Mouse (Mus musculus) limb, embryonic 14.5 days (tissue): Measurements from ENCODE around the gene Gpr87. TPM values are rescaled to one million over a fixed set of nuclear protein-coding genes. Genes with fewer than 3 reads are reported as not detected.

ENCODE experiments used
- ATAC-seq: fragments of 200-750 bp; cut with Nextera tagmentation; 2 replicates; pipeline ENCODE4 v1.8.0; 2017; ENCODE audit warnings: low read depth, moderate number of reproducible peaks, moderate TSS enrichment; ENCODE audit not compliant: low FRiP score
- DNase-seq: peaks from one replicate; pipeline ENCODE4 v3.0.0-alpha.2; 2015; ENCODE audit warnings: low spot score
- H3K27ac ChIP-seq: fragments of 300-500 bp; sonication (generic); replicated peaks from 2 replicates; pipeline ENCODE4 v1.5.1; 2014; ENCODE audit warnings: low read depth, mild to moderate bottlenecking, low read length, moderate library complexity, mixed read lengths
- H3K27me3 ChIP-seq: fragments of 300-500 bp; sonication (generic); 2 replicates; pipeline ENCODE4 v1.6.1; 2014; ENCODE audit warnings: low read length, mixed read lengths; ENCODE audit not compliant: control insufficient read depth, insufficient read depth
- H3K36me3 ChIP-seq: fragments of 300-500 bp; sonication (generic); 2 replicates; pipeline ENCODE4 v1.6.1; 2014; ENCODE audit warnings: mild to moderate bottlenecking, low read length, moderate library complexity, mixed read lengths; ENCODE audit not compliant: control insufficient read depth, insufficient read depth
- H3K4me1 ChIP-seq: fragments of 300-500 bp; sonication (generic); 2 replicates; pipeline ENCODE4 v1.6.1; 2014; ENCODE audit warnings: antibody characterized with exemption, low read length, mixed read lengths; ENCODE audit not compliant: control insufficient read depth, insufficient read depth
- H3K4me2 ChIP-seq: fragments of 300-500 bp; sonication (generic); replicated peaks from 2 replicates; pipeline ENCODE4 v1.6.1; 2014; ENCODE audit warnings: low read depth, mild to moderate bottlenecking, low read length, moderate library complexity; ENCODE audit not compliant: severe bottlenecking
- H3K4me3 ChIP-seq: fragments of 300-500 bp; sonication (generic); replicated peaks from 2 replicates; pipeline ENCODE4 v1.5.1; 2014; ENCODE audit warnings: low read length
- H3K9ac ChIP-seq: fragments of 300-500 bp; sonication (generic); 2 replicates; pipeline ENCODE4 v1.6.1; 2014; ENCODE audit warnings: mild to moderate bottlenecking, low read depth, low read length, moderate library complexity; ENCODE audit not compliant: severe bottlenecking
- H3K9me3 ChIP-seq: fragments of 300-500 bp; sonication (generic); 2 replicates; pipeline ENCODE4 v1.6.1; 2016; ENCODE audit warnings: low read length; ENCODE audit not compliant: control insufficient read depth
- POLR2A ChIP-seq: fragments of 200-500 bp; IDR thresholded peaks from 2 replicates; pipeline ENCODE4 v1.8.0; 2012; ENCODE audit warnings: inconsistent platforms, mild to moderate bottlenecking, moderate library complexity, borderline replicate concordance; ENCODE audit not compliant: insufficient read depth, insufficient read length; ENCODE audit errors: extremely low read depth
- WGBS: fragments of 180-500 bp; shearing (Covaris S2); extraction: QIAGEN DNeasy Blood & Tissue Kit; methylation state at CpG from one replicate; pipeline ENCODE4 v1.1.7; 2014; 5-methylcytosine and 5-hydroxymethylcytosine counted together
- polyA plus RNA-seq, 2 experiments: library from polyadenylated mRNA; depleted of rRNA in 1 of 2; stranded (reverse) in 1 of 2; unstranded in 1 of 2; fragments of >200 nt; fragmentation: Nextera tagmentation in 1 of 2; extraction: Ambion mirVana in 1 of 2; gene quantifications; 2 replicates each; pipeline versions ENCODE4 v1.2.1 to v1.2.3; 2012 to 2014

The Gpr87 gene
- polyA plus RNA-seq, 2 experiments = 6.3 to 20.4 TPM

- Histone ChIP-seq H3K27ac (no peak overlapping the region), H3K4me2 (no peak overlapping the region), H3K36me3 (no peaks in the 10 kb centered on the region), H3K27me3 (no peaks in the 10 kb centered on the region), H3K9me3 (no peaks in the 10 kb centered on the region), H3K9ac (no peak overlapping the region), H3K4me3 (no peak overlapping the region), H3K4me1 (no peaks in the 10 kb centered on the region)
- ATAC-seq (no peak), DNase-seq (no peak)
- 96% methylated on average over 9 of the region's 9 CpGs for WGBS
- TF ChIP-seq POLR2A = no peak
These were observed 32.8 kb upstream of the Gpr87 start for GRCm38 (mm10) chr3:59227696-59228095.

- no peaks in the 10 kb centered on the region for H3K9me3 ChIP-seq
- TF ChIP-seq POLR2A = no peak
- ATAC-seq = no peak
These were observed 30.5 kb upstream of the Gpr87 start for GRCm38 (mm10) chr3:59225411-59225810.

GRCm38 (mm10) chr3:59222303-59222702 lies 27.4 kb upstream of the Gpr87 start:
- TF ChIP-seq POLR2A = no peak
- WGBS = 85% methylated on average over 2 of the region's 2 CpGs
- no peaks in the 10 kb centered on the region for H3K36me3 ChIP-seq
- H3K4me3 ChIP-seq = no peak overlapping the region
- DNase-seq = no peak
- H3K4me1 ChIP-seq = no peaks in the 10 kb centered on the region
- no peaks in the 10 kb centered on the region for H3K9me3 ChIP-seq
- no peak overlapping the region for H3K27ac ChIP-seq
- no peak for ATAC-seq
- no peak overlapping the region for H3K9ac ChIP-seq
- no peaks in the 10 kb centered on the region for H3K27me3 ChIP-seq
- no peak overlapping the region for H3K4me2 ChIP-seq

More at GRCm38 (mm10) chr3:59225411-59225810, 30.5 kb upstream of the Gpr87 start:
- no peak overlapping the region for H3K4me3 ChIP-seq
- no peaks in the 10 kb centered on the region for H3K4me1 ChIP-seq
- no peak overlapping the region for H3K27ac ChIP-seq
- no peak overlapping the region for H3K4me2 ChIP-seq
- H3K9ac ChIP-seq = no peak overlapping the region
- DNase-seq = no peak
- no peaks in the 10 kb centered on the region for H3K36me3 ChIP-seq
- no peaks in the 10 kb centered on the region for H3K27me3 ChIP-seq

- Histone ChIP-seq H3K4me3 (no peak overlapping the region), H3K36me3 (no peaks in the 10 kb centered on the region), H3K27ac (no peak overlapping the region), H3K4me2 (no peak overlapping the region), H3K4me1 (no peaks in the 10 kb centered on the region), H3K9ac (no peak overlapping the region), H3K27me3 (no peaks in the 10 kb centered on the region), H3K9me3 (no peaks in the 10 kb centered on the region)
- no peak for DNase-seq
- TF ChIP-seq POLR2A = no peak
- 77% methylated on average over 2 of the region's 2 CpGs for WGBS
- ATAC-seq = no peak
These were observed 24.4 kb upstream of the Gpr87 start for GRCm38 (mm10) chr3:59219326-59219725.

GRCm38 (mm10) chr3:59217211-59217610 lies 22.3 kb upstream of the Gpr87 start:
- Histone ChIP-seq H3K4me3 (no peak overlapping the region), H3K9me3 (no peaks in the 10 kb centered on the region), H3K4me2 (no peak overlapping the region), H3K27me3 (no peaks in the 10 kb centered on the region), H3K27ac (no peak overlapping the region), H3K4me1 (no peaks in the 10 kb centered on the region), H3K36me3 (no peaks in the 10 kb centered on the region), H3K9ac (no peak overlapping the region)
- 90% methylated on average over 10 of the region's 10 CpGs for WGBS
- TF ChIP-seq POLR2A = no peak
- DNase-seq (no peak), ATAC-seq (no peak)

- TF ChIP-seq POLR2A = no peak
- H3K9me3 ChIP-seq = no peaks in the 10 kb centered on the region
- H3K36me3 ChIP-seq = no peaks in the 10 kb centered on the region
- DNase-seq (no peak), ATAC-seq (no peak)
- H3K4me1 ChIP-seq = peaks cover 7% of the 10 kb centered on the region; the same call in 1 of the 2 replicates
- no peak overlapping the region for H3K4me2 ChIP-seq
- no peak overlapping the region for H3K9ac ChIP-seq
- no peak overlapping the region for H3K27ac ChIP-seq
- no peak overlapping the region for H3K4me3 ChIP-seq
- H3K27me3 ChIP-seq = no peaks in the 10 kb centered on the region
These were observed 17.5 kb upstream of the Gpr87 start for GRCm38 (mm10) chr3:59212404-59212803.
